Mouse (Mus musculus) heart, postnatal 0 days (tissue): ENCODE measurements around the gene Nup214. TPM values are rescaled to one million over a fixed set of nuclear protein-coding genes. Genes with fewer than 3 reads are reported as not detected.

Experiments used
- ATAC-seq: fragments of 200-750 bp; cut with Nextera tagmentation; 2 replicates; pipeline ENCODE4 v1.8.0; 2017; ENCODE audit warnings: low read depth, moderate number of reproducible peaks, moderate library complexity; ENCODE audit not compliant: insufficient read depth
- DNase-seq: peaks from one replicate; pipeline ENCODE4 v3.0.0-alpha.2; 2016; ENCODE audit warnings: low spot score
- H3K27ac ChIP-seq: fragments of 300-500 bp; sonication (generic); 2 replicates; pipeline ENCODE4 v1.5.1; 2014; ENCODE audit warnings: low read depth, mild to moderate bottlenecking
- H3K27me3 ChIP-seq: fragments of 300-500 bp; sonication (generic); 2 replicates; pipeline ENCODE4 v1.6.1; 2014; ENCODE audit warnings: low read length, mixed read lengths; ENCODE audit not compliant: control insufficient read depth, insufficient read depth
- H3K36me3 ChIP-seq: fragments of 300-500 bp; sonication (generic); replicated peaks from 2 replicates; pipeline ENCODE4 v1.6.1; 2014; ENCODE audit warnings: low read length, mixed read lengths; ENCODE audit not compliant: control insufficient read depth, insufficient read depth
- H3K4me1 ChIP-seq: fragments of 300-500 bp; sonication (generic); 2 replicates; pipeline ENCODE4 v1.6.1; 2014; ENCODE audit warnings: antibody characterized with exemption; ENCODE audit not compliant: control insufficient read depth, insufficient read depth
- H3K4me2 ChIP-seq: fragments of 300-500 bp; sonication (generic); 2 replicates; pipeline ENCODE4 v1.6.1; 2014; ENCODE audit warnings: low read depth, mild to moderate bottlenecking, low read length, moderate library complexity
- H3K4me3 ChIP-seq: fragments of 300-500 bp; sonication (generic); 2 replicates; pipeline ENCODE4 v1.5.1; 2014; ENCODE audit warnings: low read depth, low read length
- H3K9ac ChIP-seq: fragments of 300-500 bp; sonication (generic); replicated peaks from 2 replicates; pipeline ENCODE4 v1.6.1; 2014; ENCODE audit warnings: low read depth, low read length, mixed read lengths
- H3K9me3 ChIP-seq: fragments of 300-500 bp; sonication (generic); replicated peaks from 2 replicates; pipeline ENCODE4 v1.6.1; 2016; ENCODE audit warnings: low read length; ENCODE audit not compliant: control insufficient read depth
- CTCF ChIP-seq: IDR thresholded peaks from 2 replicates; pipeline ENCODE4 v1.5.1; 2016; ENCODE audit warnings: antibody characterized with exemption, control low read depth, low read depth
- EP300 ChIP-seq: IDR thresholded peaks from 2 replicates; pipeline ENCODE4 v1.6.1; 2016; ENCODE audit warnings: antibody characterized with exemption, low read depth
- WGBS: fragments of 180-500 bp; shearing (Covaris S2); extraction: QIAGEN DNeasy Blood & Tissue Kit; methylation state at CpG from one replicate; pipeline ENCODE4 v1.1.7; 2014; 5-methylcytosine and 5-hydroxymethylcytosine counted together
- polyA plus RNA-seq: library from polyadenylated mRNA; unstranded; fragments of >200 nt; fragmentation: Nextera tagmentation; extraction: Ambion mirVana; gene quantifications from 2 replicates; pipeline ENCODE4 v1.2.1, GENCODE M21; 2015
- total RNA-seq: library from RNA; depleted of rRNA; stranded (reverse); fragments of >200 nt; gene quantifications from 2 replicates; pipeline ENCODE4 v1.2.3, GENCODE M21; 2014; ENCODE audit warnings: low replicate concordance

The Nup214 gene
- total and polyA plus RNA-seq, 2 experiments from 2014 or later = 17.3 to 35.7 TPM

GRCm38 (mm10) chr2:31974809-31975371 lies 654 bp downstream of the Nup214 start:
- Histone ChIP-seq H3K9me3 (no peaks in the 10 kb centered on the region), H3K4me3 (peak overlapping the region; percentile 94), H3K9ac (peak overlapping the region; percentile 97), H3K4me2 (peak overlapping the region; percentile 94), H3K4me1 (peaks cover 12% of the 10 kb centered on the region), H3K27me3 (no peaks in the 10 kb centered on the region), H3K27ac (peak overlapping the region; percentile 77), H3K36me3 (peaks cover 35% of the 10 kb centered on the region)
- no peak for TF ChIP-seq CTCF
- no peak for TF ChIP-seq EP300
- ATAC-seq (no peak), DNase-seq (no peak)
- 9% methylated on average over 13 of the region's 13 CpGs for WGBS

DNA sequence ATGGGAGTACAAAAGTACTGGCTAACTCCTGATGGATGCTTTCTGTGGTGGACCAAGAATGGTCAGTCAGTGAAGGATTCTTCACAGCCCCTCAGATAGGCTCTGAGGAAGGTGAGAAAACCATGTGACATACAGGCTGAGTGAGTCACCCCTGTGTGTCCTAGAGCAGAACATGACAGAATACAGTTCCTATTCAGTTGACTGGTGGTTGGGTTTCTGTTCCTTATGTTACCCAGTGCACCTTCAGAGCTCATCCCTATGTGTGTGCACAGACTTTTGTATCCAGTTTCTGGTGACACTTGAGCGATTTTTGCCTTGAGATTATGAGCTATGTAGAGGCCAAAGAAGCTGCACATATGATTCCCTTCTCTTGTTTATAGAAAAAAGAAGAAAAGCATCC lies 13.5 kb downstream of the Nup214 start:
- ATAC-seq (no peak), DNase-seq (no peak)
- 87% methylated on average over 1 of the region's 1 CpGs for WGBS
- Histone ChIP-seq H3K4me3 (no peak overlapping the region), H3K27ac (no peak overlapping the region), H3K4me1 (no peaks in the 10 kb centered on the region), H3K27me3 (no peaks in the 10 kb centered on the region), H3K9me3 (no peaks in the 10 kb centered on the region), H3K4me2 (no peak overlapping the region), H3K9ac (no peak overlapping the region), H3K36me3 (peaks cover 93% of the 10 kb centered on the region)
- TF ChIP-seq EP300 (no peak), CTCF (no peak)

GRCm38 (mm10) chr2:31990961-31991360 lies 16.7 kb downstream of the Nup214 start:
- H3K4me3 ChIP-seq = no peak overlapping the region
- H3K9ac ChIP-seq = no peak overlapping the region
- H3K9me3 ChIP-seq = no peaks in the 10 kb centered on the region
- H3K4me2 ChIP-seq = no peak overlapping the region
- 89% methylated on average over 4 of the region's 4 CpGs for WGBS
- no peak overlapping the region for H3K27ac ChIP-seq
- ATAC-seq = no peak
- no peaks in the 10 kb centered on the region for H3K27me3 ChIP-seq
- no peak for TF ChIP-seq EP300
- no peak for TF ChIP-seq CTCF
- peaks cover 87% of the 10 kb centered on the region for H3K36me3 ChIP-seq
- no peaks in the 10 kb centered on the region for H3K4me1 ChIP-seq
- no peak for DNase-seq

DNA sequence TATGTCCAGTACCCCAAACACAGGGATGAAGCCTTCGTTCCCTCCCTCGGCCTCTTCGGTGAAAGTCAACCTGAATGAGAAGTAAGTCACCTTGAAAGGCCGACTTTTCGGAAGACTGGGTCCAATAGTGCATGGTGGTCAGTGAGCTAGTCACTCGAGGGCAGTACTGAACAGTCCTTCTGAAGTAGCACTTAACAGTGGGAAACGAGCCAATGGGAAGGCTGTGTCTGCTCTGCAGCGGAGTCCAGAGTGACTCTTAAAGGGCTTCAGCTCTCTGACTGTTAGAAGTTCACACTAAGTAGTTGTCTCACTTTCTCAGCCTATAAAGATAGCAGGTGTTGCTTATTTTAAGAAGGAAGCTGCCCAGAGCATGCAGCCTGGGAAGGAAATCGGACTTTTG lies 20.7 kb downstream of the Nup214 start:
- ATAC-seq (no peak; the same call in 1 of the 2 replicates), DNase-seq (no peak)
- Histone ChIP-seq H3K4me3 (no peak overlapping the region), H3K36me3 (peaks cover 94% of the 10 kb centered on the region), H3K27me3 (no peaks in the 10 kb centered on the region), H3K4me1 (no peaks in the 10 kb centered on the region), H3K4me2 (no peak overlapping the region), H3K9me3 (no peaks in the 10 kb centered on the region), H3K27ac (no peak overlapping the region), H3K9ac (no peak overlapping the region)
- 69% methylated on average over 9 of the region's 9 CpGs for WGBS
- TF ChIP-seq EP300 (no peak), CTCF (no peak)

- no peak for TF ChIP-seq CTCF
- TF ChIP-seq EP300 = no peak
- WGBS = 92% methylated on average over 13 of the region's 13 CpGs
- peaks cover 92% of the 10 kb centered on the region for H3K36me3 ChIP-seq
- ATAC-seq (no peak), DNase-seq (no peak)
- no peak overlapping the region for H3K9ac ChIP-seq
- no peak overlapping the region for H3K27ac ChIP-seq
- no peaks in the 10 kb centered on the region for H3K27me3 ChIP-seq
- no peaks in the 10 kb centered on the region for H3K9me3 ChIP-seq
- H3K4me1 ChIP-seq = no peaks in the 10 kb centered on the region
- no peak overlapping the region for H3K4me3 ChIP-seq
- H3K4me2 ChIP-seq = no peak overlapping the region
Measured at GRCm38 (mm10) chr2:31996060-31996459, 21.8 kb downstream of the Nup214 start.

GRCm38 (mm10) chr2:31997539-31997938 lies 23.3 kb downstream of the Nup214 start:
- no peak overlapping the region for H3K9ac ChIP-seq
- DNase-seq (no peak), ATAC-seq (no peak)
- no peak overlapping the region for H3K27ac ChIP-seq
- no peaks in the 10 kb centered on the region for H3K27me3 ChIP-seq
- H3K4me2 ChIP-seq = no peak overlapping the region
- H3K4me3 ChIP-seq = no peak overlapping the region
- 90% methylated on average over 5 of the region's 5 CpGs for WGBS
- H3K36me3 ChIP-seq = peaks cover 84% of the 10 kb centered on the region
- H3K4me1 ChIP-seq = no peaks in the 10 kb centered on the region
- H3K9me3 ChIP-seq = no peaks in the 10 kb centered on the region
- no peak for TF ChIP-seq CTCF
- no peak for TF ChIP-seq EP300
